In the genomic region with DNA sequence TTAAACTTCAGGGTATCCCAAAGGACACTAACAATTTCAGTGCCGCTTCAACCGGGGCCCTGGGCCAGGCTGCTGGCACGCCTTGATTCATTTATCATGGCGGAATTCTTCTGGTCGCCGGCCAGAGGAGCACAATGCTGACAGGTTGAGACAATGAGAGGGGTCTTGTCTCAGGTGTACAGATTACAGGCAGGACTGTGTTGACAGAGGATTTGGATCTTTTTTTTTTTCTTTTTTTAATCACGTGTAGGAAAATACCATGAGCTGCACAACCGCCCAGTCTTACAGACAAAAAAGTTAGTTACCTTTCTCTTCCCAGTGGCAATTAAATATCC, we compare ENCODE assay signal across 9 mouse cellular contexts.
DNase-seq lines count a peak whose midpoint lies in the region; ATAC-seq lines count a peak whose summit lies in the region.
"Had no signal": no experiment of that assay in that cellular context is flagged by ENCODE, and none has a peak within 500 bp of the region (broad histone marks: within the 10 kb centered on the region; RNA-seq: fewer than 3 reads in every experiment).

No protein-coding gene starts in this region.

- WGBS in intestine, embryonic 14.5 days, result 30% methylated on average over 8 of the region's 8 CpGs
- 31% methylated on average over 8 of the region's 8 CpGs for WGBS in intestine, embryonic 16.5 days
- 61% methylated on average over 8 of the region's 8 CpGs for WGBS in embryonic facial prominence, embryonic 10.5 days
- 23% methylated on average over 8 of the region's 8 CpGs for WGBS in hindbrain, embryonic 13.5 days
- 14% methylated on average over 8 of the region's 8 CpGs for WGBS in midbrain, embryonic 16.5 days

- H3K4me3 ChIP-seq in intestine, embryonic 14.5 days (ENCODE audit: low read depth, low read length), result no peak overlapping the region
- no peak overlapping the region for H3K4me3 ChIP-seq in intestine, embryonic 16.5 days (ENCODE audit: low read length)
- H3K4me3 ChIP-seq in embryonic facial prominence, embryonic 10.5 days, result no peak overlapping the region
- no peak overlapping the region for H3K4me3 ChIP-seq in hindbrain, embryonic 13.5 days
- no peak overlapping the region for H3K4me3 ChIP-seq in midbrain, embryonic 16.5 days (ENCODE audit: low read depth, low read length)
- H3K4me3 ChIP-seq: megakaryocyte, embryonic 14.5 days had no signal

- peaks cover 32% of the 10 kb centered on the region; the same call in 1 of the 2 replicates for H3K4me1 ChIP-seq in intestine, embryonic 14.5 days (replicated peaks; ENCODE audit: control insufficient read depth, insufficient read depth, low read length)
- H3K4me1 ChIP-seq in intestine, embryonic 16.5 days (ENCODE audit: control insufficient read depth, insufficient read depth, low read length), result peaks cover 24% of the 10 kb centered on the region
- H3K4me1 ChIP-seq in embryonic facial prominence, embryonic 10.5 days, result peaks cover 31% of the 10 kb centered on the region
- peaks cover 55% of the 10 kb centered on the region for H3K4me1 ChIP-seq in hindbrain, embryonic 13.5 days (replicated peaks)
- peaks cover 23% of the 10 kb centered on the region for H3K4me1 ChIP-seq in midbrain, embryonic 16.5 days (ENCODE audit: control insufficient read depth, insufficient read depth, low read length)
- H3K4me1 ChIP-seq: megakaryocyte, embryonic 14.5 days had no signal

- H3K27me3 ChIP-seq in intestine, embryonic 14.5 days (replicated peaks; ENCODE audit: control insufficient read depth, insufficient read depth, low read length), result no peaks in the 10 kb centered on the region
- H3K27me3 ChIP-seq in intestine, embryonic 16.5 days (replicated peaks; ENCODE audit: control insufficient read depth, insufficient read depth, low read length), result no peaks in the 10 kb centered on the region
- peaks cover 13% of the 10 kb centered on the region; the same call in 1 of the 2 replicates for H3K27me3 ChIP-seq in embryonic facial prominence, embryonic 10.5 days (replicated peaks; ENCODE audit: low read depth, poor library complexity, severe bottlenecking)
- H3K27me3 ChIP-seq in hindbrain, embryonic 13.5 days, result no peaks in the 10 kb centered on the region
- no peaks in the 10 kb centered on the region for H3K27me3 ChIP-seq in midbrain, embryonic 16.5 days (ENCODE audit: control insufficient read depth, insufficient read depth, low read depth, low read length)
- H3K27me3 ChIP-seq: megakaryocyte, embryonic 14.5 days had no signal

- H3K36me3 ChIP-seq in intestine, embryonic 14.5 days (ENCODE audit: control insufficient read depth, insufficient read depth, low read length), result no peaks in the 10 kb centered on the region
- H3K36me3 ChIP-seq in intestine, embryonic 16.5 days (ENCODE audit: control insufficient read depth, insufficient read depth, low read length), result no peaks in the 10 kb centered on the region
- H3K36me3 ChIP-seq in embryonic facial prominence, embryonic 10.5 days (replicated peaks), result no peaks in the 10 kb centered on the region
- no peaks in the 10 kb centered on the region for H3K36me3 ChIP-seq in hindbrain, embryonic 13.5 days
- no peaks in the 10 kb centered on the region for H3K36me3 ChIP-seq in midbrain, embryonic 16.5 days (ENCODE audit: control insufficient read depth, insufficient read depth, low read length)

- no peak for DNase-seq in intestine, embryonic 14.5 days (ENCODE audit: low spot score)
- DNase-seq in embryonic facial prominence, embryonic 10.5 days (ENCODE audit: low spot score), result no peak
- no peak for DNase-seq in thymus, postnatal 25 days
- DNase-seq in adipocyte (ENCODE audit: low spot score), result no peak

- no peak overlapping the region for H3K9ac ChIP-seq in intestine, embryonic 14.5 days (ENCODE audit: low read length)
- no peak overlapping the region for H3K9ac ChIP-seq in intestine, embryonic 16.5 days (ENCODE audit: low read depth, low read length)
- 0 out of 2 replicates have a peak overlapping the region, but pooled peaks have one; percentile 19 for H3K9ac ChIP-seq in hindbrain, embryonic 13.5 days
- H3K9ac ChIP-seq in midbrain, embryonic 16.5 days (ENCODE audit: low read depth, low read length), result no peak overlapping the region

- H3K27ac ChIP-seq in intestine, embryonic 14.5 days (ENCODE audit: low read depth), result peak overlapping the region; percentile 61; the same call in 1 of the 2 replicates
- H3K27ac ChIP-seq in intestine, embryonic 16.5 days (ENCODE audit: low read length), result no peak overlapping the region
- peak overlapping the region; percentile 54; the same call in 1 of the 2 replicates for H3K27ac ChIP-seq in embryonic facial prominence, embryonic 10.5 days (replicated peaks)
- peak overlapping the region; percentile 92 for H3K27ac ChIP-seq in hindbrain, embryonic 13.5 days
- H3K27ac ChIP-seq in midbrain, embryonic 16.5 days (ENCODE audit: low read length), result peak overlapping the region; percentile 75

- H3K9me3 ChIP-seq in intestine, embryonic 14.5 days (ENCODE audit: control insufficient read depth, low read length), result no peaks in the 10 kb centered on the region
- H3K9me3 ChIP-seq in intestine, embryonic 16.5 days (ENCODE audit: control insufficient read depth, low read length), result no peaks in the 10 kb centered on the region
- H3K9me3 ChIP-seq in embryonic facial prominence, embryonic 10.5 days, result no peaks in the 10 kb centered on the region
- H3K9me3 ChIP-seq in hindbrain, embryonic 13.5 days, result no peaks in the 10 kb centered on the region
- no peaks in the 10 kb centered on the region for H3K9me3 ChIP-seq in midbrain, embryonic 16.5 days (replicated peaks; ENCODE audit: control insufficient read depth, low read length, poor library complexity, severe bottlenecking)

- no peak; the same call in 1 of the 2 replicates for ATAC-seq in intestine, embryonic 14.5 days (replicated peaks; ENCODE audit: low FRiP score, low TSS enrichment, low read depth)
- ATAC-seq in intestine, embryonic 16.5 days, result no peak
- no peak; the same call in 1 of the 2 replicates for ATAC-seq in hindbrain, embryonic 13.5 days (ENCODE audit: low FRiP score)
- ATAC-seq in midbrain, embryonic 16.5 days, result peak; percentile 5; the same call in 1 of the 2 replicates
- no peak for ATAC-seq in megakaryocyte-erythroid progenitor cell, adult 5-6 weeks (replicated peaks; ENCODE audit: low FRiP score, low TSS enrichment, poor library complexity, severe bottlenecking)

- H3K4me2 ChIP-seq in intestine, embryonic 14.5 days (ENCODE audit: low read length), result peak overlapping the region; percentile 33; the same call in 1 of the 2 replicates
- H3K4me2 ChIP-seq in intestine, embryonic 16.5 days (ENCODE audit: low read depth, low read length), result no peak overlapping the region
- peak overlapping the region; percentile 19; the same call in 1 of the 2 replicates for H3K4me2 ChIP-seq in hindbrain, embryonic 13.5 days
- peak overlapping the region; percentile 5; the same call in 1 of the 2 replicates for H3K4me2 ChIP-seq in midbrain, embryonic 16.5 days (ENCODE audit: low read length)
